Mouse (Mus musculus) left cerebral cortex, adult 8-10 months (tissue): ENCODE results near the gene Tcf25. TPM values are rescaled to one million over a fixed set of nuclear protein-coding genes. Genes with fewer than 3 reads are reported as not detected.
A peak's percentile ranks its signal among the peaks of the same experiment; 100 is the strongest.
"Not testable (repeated sequence)": the region's sequence is repeated elsewhere in the genome, so short reads cannot be mapped to it uniquely, and the experiment has no call there.

ENCODE experiments used
- DNase-seq, 2 experiments: peaks; one replicate each; pipeline ENCODE4 v3.0.0; 2022; ENCODE audit warnings: low spot score in 2 of 2
- total RNA-seq, 4 experiments: library from RNA; stranded (reverse); gene quantifications; 2 replicates each; pipeline ENCODE4 v1.2.4; 2022

Tcf25 gene
- total RNA-seq, 4 experiments from 2014 or later = 555 to 559 (median 558) TPM

- no peak for DNase-seq
Observed at GRCm38 (mm10) chr8:123410049-123410587, 36.6 kb downstream of the Tcf25 start.

- DNase-seq = no peak
Observed at GRCm38 (mm10) chr8:123410788-123411187, 37.2 kb downstream of the Tcf25 start.

- DNase-seq = peak; percentile 86 to 91
Observed at GRCm38 (mm10) chr8:123411246-123411645, 37.7 kb downstream of the Tcf25 start, which contains the start of gene Tubb3. Tubb3 (plus strand) TSS chr8:123411424.

GRCm38 (mm10) chr8:123411781-123412327 lies 38.3 kb downstream of the Tcf25 start:
- no peak for DNase-seq

- DNase-seq = peak in 1 of 2 experiments; percentile 90
Observed at GRCm38 (mm10) chr8:123412560-123413170, 39.1 kb downstream of the Tcf25 start.

- DNase-seq = no peak
Observed at GRCm38 (mm10) chr8:123414255-123414654, 40.7 kb downstream of the Tcf25 start.

- not testable (repeated sequence) for DNase-seq
Observed at GRCm38 (mm10) chr8:123414997-123415696, 41.6 kb downstream of the Tcf25 start.

- no peak for DNase-seq
Observed at GRCm38 (mm10) chr8:123415967-123416943, 42.7 kb downstream of the Tcf25 start.

- no peak for DNase-seq
Observed at GRCm38 (mm10) chr8:123416944-123417555, 43.5 kb downstream of the Tcf25 start.

- DNase-seq = no peak
Observed at GRCm38 (mm10) chr8:123419711-123420110, 46.2 kb downstream of the Tcf25 start.

GRCm38 (mm10) chr8:123420525-123421281 lies 47.1 kb downstream of the Tcf25 start:
- no peak for DNase-seq

GRCm38 (mm10) chr8:123421325-123421724 lies 47.8 kb downstream of the Tcf25 start:
- no peak for DNase-seq

- DNase-seq = peak in 1 of 2 experiments; percentile 73
Observed at GRCm38 (mm10) chr8:123422056-123422780, 48.7 kb downstream of the Tcf25 start.

GRCm38 (mm10) chr8:123422781-123423159 lies 49.2 kb downstream of the Tcf25 start:
- DNase-seq = no peak

- no peak for DNase-seq
Observed at GRCm38 (mm10) chr8:123423441-123423840, 49.9 kb downstream of the Tcf25 start, which contains the start of gene Def8. Def8 (plus strand) TSS chr8:123423527.

GRCm38 (mm10) chr8:123426511-123427509 lies 53.3 kb downstream of the Tcf25 start:
- DNase-seq = no peak

- no peak for DNase-seq
Observed at GRCm38 (mm10) chr8:123427639-123428275, 54.2 kb downstream of the Tcf25 start.
